Mouse (Mus musculus) heart, adult 2 months (tissue): ENCODE data around the gene H1f0.

Experiments used
- CTCF ChIP-seq: fragments of 200-600 bp; IDR thresholded peaks from 2 replicates; pipeline ENCODE4 v1.8.1; 2022; ENCODE audit warnings: antibody characterized with exemption, mild to moderate bottlenecking, moderate library complexity
- POLR2A ChIP-seq: fragments of 200-500 bp; IDR thresholded peaks from 2 replicates; pipeline ENCODE4 v1.6.1; 2011; ENCODE audit warnings: mild to moderate bottlenecking, low read depth, low read length, control low read depth; ENCODE audit not compliant: insufficient read depth

- no peak for TF ChIP-seq CTCF
- no peak for TF ChIP-seq POLR2A
Observed at GRCm38 (mm10) chr15:79002036-79002435, 26.2 kb upstream of the H1f0 start.
